Mouse (Mus musculus) liver, embryonic 13.5 days (tissue): ENCODE results near the gene Vsig1. TPM values are rescaled to one million over a fixed set of nuclear protein-coding genes. Genes with fewer than 3 reads are reported as not detected.

Experiments
- ATAC-seq: fragments of 200-750 bp; cut with Nextera tagmentation; 2 replicates; pipeline ENCODE4 v1.8.0; 2017; ENCODE audit warnings: low read depth, mild to moderate bottlenecking, moderate number of reproducible peaks, moderate library complexity
- DNase-seq: peaks from one replicate; pipeline ENCODE4 v3.0.0; 2022
- H3K27ac ChIP-seq: fragments of 300-500 bp; sonication (generic); 2 replicates; pipeline ENCODE4 v1.5.1; 2015; ENCODE audit warnings: moderate library complexity, mild to moderate bottlenecking, inconsistent platforms
- H3K27me3 ChIP-seq: fragments of 300-500 bp; sonication (generic); 2 replicates; pipeline ENCODE4 v1.6.1; 2015; ENCODE audit warnings: mild to moderate bottlenecking, inconsistent platforms
- H3K36me3 ChIP-seq: fragments of 300-500 bp; sonication (generic); 2 replicates; pipeline ENCODE4 v1.6.1; 2015; ENCODE audit warnings: mild to moderate bottlenecking, inconsistent platforms
- H3K4me1 ChIP-seq: fragments of 300-500 bp; sonication (generic); replicated peaks from 2 replicates; pipeline ENCODE4 v1.6.1; 2015; ENCODE audit warnings: inconsistent platforms
- H3K4me2 ChIP-seq: fragments of 300-500 bp; sonication (generic); 2 replicates; pipeline ENCODE4 v1.6.1; 2015; ENCODE audit warnings: inconsistent platforms, mild to moderate bottlenecking, moderate library complexity
- H3K4me3 ChIP-seq: fragments of 300-500 bp; sonication (generic); replicated peaks from 2 replicates; pipeline ENCODE4 v1.5.1; 2015; ENCODE audit warnings: mild to moderate bottlenecking, inconsistent platforms
- H3K9ac ChIP-seq: fragments of 300-500 bp; sonication (generic); 2 replicates; pipeline ENCODE4 v1.6.1; 2015; ENCODE audit warnings: mild to moderate bottlenecking, inconsistent platforms
- H3K9me3 ChIP-seq: fragments of 300-500 bp; sonication (generic); replicated peaks from 2 replicates; pipeline ENCODE4 v1.6.1; 2016; ENCODE audit warnings: inconsistent platforms
- WGBS: fragments of 180-500 bp; shearing (Covaris S2); methylation state at CpG from one replicate; pipeline ENCODE4 v1.1.7; 2015; ENCODE audit not compliant: insufficient replicate concordance; 5-methylcytosine and 5-hydroxymethylcytosine counted together
- polyA plus RNA-seq: library from polyadenylated mRNA; unstranded; fragments of >200 nt; fragmentation: Nextera tagmentation; extraction: Ambion mirVana; gene quantifications from 2 replicates; pipeline ENCODE4 v1.2.1, GENCODE M21; 2015

The Vsig1 gene
- polyA plus RNA-seq: 0.13 TPM in 1 of 2 replicates, not detected in the other

DNA sequence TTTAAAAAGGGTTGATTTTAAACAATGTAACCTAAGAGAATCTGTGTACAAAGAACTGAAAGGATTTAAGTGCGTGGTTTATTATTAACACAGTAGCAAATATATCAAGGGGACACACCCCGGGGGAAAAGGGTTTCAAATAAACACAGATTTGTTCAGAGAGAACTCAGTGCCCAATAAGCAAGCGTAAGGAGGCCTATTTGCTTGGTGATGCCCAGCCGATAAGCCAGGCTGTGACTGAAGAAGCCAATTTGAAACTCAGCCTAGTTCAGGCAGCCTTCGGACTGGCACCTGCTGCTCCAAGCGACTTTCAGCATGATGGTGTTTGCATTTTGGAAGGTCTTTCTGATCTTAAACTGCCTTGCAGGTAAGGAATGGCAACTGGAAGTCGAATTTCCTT, at the start of gene Vsig1:
TSS of gene Vsig1 (plus strand) at position 249 of the 400 bp plus-strand sequence.
- H3K36me3 ChIP-seq: no peaks in the 10 kb centered on the region
- WGBS: 53% methylated on average over 7 of the region's 7 CpGs
- H3K4me3 ChIP-seq: no peak within 1 kb of the TSS
- no peaks in the 10 kb centered on the region for H3K4me1 ChIP-seq
- H3K9me3 ChIP-seq: no peaks in the 10 kb centered on the region
- ATAC-seq (no peak), DNase-seq (no peak)
- no peak within 1 kb of the TSS for H3K27ac ChIP-seq
- H3K9ac ChIP-seq: no peak within 1 kb of the TSS
- no peak within 1 kb of the TSS for H3K4me2 ChIP-seq
- no peaks in the 10 kb centered on the region for H3K27me3 ChIP-seq

DNA sequence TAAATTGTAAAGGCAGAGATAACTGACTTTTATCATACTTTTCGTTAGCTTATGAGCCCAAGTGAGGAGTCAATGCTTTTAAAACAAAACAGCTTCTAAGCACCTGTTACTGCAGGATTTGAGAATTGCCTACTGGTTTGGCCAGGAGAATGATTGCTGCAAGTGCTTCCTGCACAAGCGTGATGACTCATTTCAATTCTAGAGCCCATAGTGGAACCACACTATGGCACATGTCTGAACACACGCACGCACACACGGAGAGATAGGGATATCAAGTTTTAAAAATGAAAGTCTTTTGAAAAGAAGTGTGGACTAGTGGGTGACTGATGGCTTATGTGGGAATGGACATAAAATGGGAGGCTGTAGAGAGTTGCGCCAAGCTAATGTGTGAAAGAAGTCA, 44.6 kb upstream of the Vsig1 start:
- Histone ChIP-seq H3K36me3 (no peaks in the 10 kb centered on the region), H3K4me2 (no peak overlapping the region), H3K27ac (no peak overlapping the region), H3K27me3 (no peaks in the 10 kb centered on the region; the same call in 1 of the 2 replicates), H3K4me1 (no peaks in the 10 kb centered on the region), H3K9me3 (no peaks in the 10 kb centered on the region), H3K4me3 (no peak overlapping the region), H3K9ac (no peak overlapping the region)
- ATAC-seq (no peak), DNase-seq (no peak)
- 72% methylated on average over 6 of the region's 6 CpGs for WGBS

DNA sequence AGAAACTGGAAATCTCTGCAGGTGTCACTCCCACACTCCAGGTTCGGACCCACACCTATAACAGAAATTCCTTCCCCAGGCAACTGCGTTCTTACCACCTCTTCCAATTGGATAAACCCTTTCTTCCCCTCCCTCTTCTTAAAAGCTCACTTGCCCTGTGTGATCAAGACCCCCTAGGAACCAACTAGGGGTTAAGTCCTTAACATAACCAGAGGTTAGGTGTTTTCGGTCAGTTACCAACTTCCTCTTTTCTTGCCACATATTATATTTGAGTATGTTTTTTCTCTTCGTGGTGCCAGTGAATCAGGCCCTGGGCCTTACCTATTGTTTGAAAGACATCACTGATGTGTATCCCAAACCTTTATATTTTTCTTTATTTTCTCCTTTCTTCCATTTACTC, 44.0 kb upstream of the Vsig1 start:
- Histone ChIP-seq H3K9me3 (no peaks in the 10 kb centered on the region), H3K4me3 (no peak overlapping the region), H3K27me3 (no peaks in the 10 kb centered on the region; the same call in 1 of the 2 replicates), H3K36me3 (no peaks in the 10 kb centered on the region), H3K27ac (no peak overlapping the region), H3K4me1 (no peaks in the 10 kb centered on the region), H3K4me2 (no peak overlapping the region), H3K9ac (no peak overlapping the region)
- 46% methylated on average over 4 of the region's 4 CpGs for WGBS
- DNase-seq: no peak
- ATAC-seq: no peak

DNA sequence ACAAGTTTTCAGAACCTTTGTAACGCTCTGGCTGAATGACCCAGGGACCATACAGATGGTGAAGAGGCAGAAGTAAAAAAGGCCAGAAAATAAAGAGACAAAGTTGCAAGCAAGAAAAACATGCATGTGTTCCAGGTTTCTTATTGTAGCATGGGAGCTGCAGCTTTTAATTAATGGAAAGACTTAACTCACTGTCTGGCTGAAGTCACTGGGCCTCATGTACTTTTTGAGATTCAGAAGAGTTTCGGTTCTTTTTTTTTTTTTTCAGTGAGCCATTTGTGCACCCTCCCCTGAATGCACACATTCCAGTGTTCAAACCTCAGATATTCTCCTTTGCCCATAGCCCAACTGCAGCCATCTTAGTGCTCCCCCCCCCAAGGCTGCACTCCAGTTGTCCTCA, 20.2 kb upstream of the Vsig1 start:
- Histone ChIP-seq H3K4me2 (no peak overlapping the region), H3K9ac (no peak overlapping the region), H3K4me1 (no peaks in the 10 kb centered on the region), H3K36me3 (no peaks in the 10 kb centered on the region), H3K9me3 (no peaks in the 10 kb centered on the region), H3K4me3 (no peak overlapping the region), H3K27me3 (no peaks in the 10 kb centered on the region; the same call in 1 of the 2 replicates), H3K27ac (no peak overlapping the region)
- WGBS: 73% methylated on average over 2 of the region's 2 CpGs
- ATAC-seq (no peak), DNase-seq (no peak)

DNA sequence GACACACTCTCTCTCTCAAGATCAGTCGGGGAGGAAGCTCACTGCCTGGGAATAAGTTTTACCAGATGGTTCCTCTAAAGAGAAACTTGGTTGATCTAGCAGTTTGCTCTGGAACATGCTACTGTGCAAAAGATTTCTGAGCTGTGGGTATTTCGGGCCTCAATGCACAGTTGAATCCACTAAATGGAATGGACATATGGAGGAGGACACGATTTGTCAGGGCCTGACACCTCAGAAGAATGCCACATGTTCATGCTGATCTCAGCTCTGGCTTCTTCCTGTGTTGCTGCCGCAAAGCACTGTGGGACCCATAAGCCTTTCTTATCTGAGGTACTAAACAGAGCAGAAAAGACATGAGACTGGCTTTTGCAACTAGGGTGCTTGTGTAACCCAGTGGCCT, 15.6 kb upstream of the Vsig1 start:
- Histone ChIP-seq H3K4me1 (no peaks in the 10 kb centered on the region), H3K27ac (no peak overlapping the region), H3K36me3 (no peaks in the 10 kb centered on the region), H3K4me2 (no peak overlapping the region), H3K27me3 (no peaks in the 10 kb centered on the region), H3K4me3 (no peak overlapping the region), H3K9ac (no peak overlapping the region), H3K9me3 (no peaks in the 10 kb centered on the region)
- DNase-seq (no peak), ATAC-seq (no peak)
- 51% methylated on average over 4 of the region's 4 CpGs for WGBS

DNA sequence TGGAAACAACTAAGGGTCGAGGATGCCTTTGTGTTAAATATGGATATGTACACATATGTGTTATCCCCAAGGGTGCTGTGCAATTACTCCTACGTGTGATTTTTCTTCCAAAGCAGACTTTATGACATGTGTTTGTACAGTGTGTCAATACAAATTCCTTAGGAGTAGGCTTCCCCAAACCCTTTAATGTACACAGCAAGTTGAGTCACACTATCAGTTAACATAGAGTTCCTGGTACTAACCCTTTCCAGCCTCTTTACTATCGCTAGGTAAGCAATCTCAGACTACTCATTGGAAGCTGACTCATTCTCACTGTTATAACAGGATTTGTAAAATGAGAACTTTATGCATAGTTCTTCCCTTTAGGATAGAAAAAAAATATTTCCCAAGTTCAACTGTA, 3.9 kb upstream of the Vsig1 start:
- H3K9ac ChIP-seq: no peak overlapping the region
- H3K27ac ChIP-seq: no peak overlapping the region
- H3K4me2 ChIP-seq: no peak overlapping the region
- 49% methylated on average over 3 of the region's 3 CpGs for WGBS
- DNase-seq: no peak
- no peak for ATAC-seq
- H3K9me3 ChIP-seq: no peaks in the 10 kb centered on the region
- no peaks in the 10 kb centered on the region for H3K36me3 ChIP-seq
- H3K4me1 ChIP-seq: no peaks in the 10 kb centered on the region
- no peak overlapping the region for H3K4me3 ChIP-seq
- no peaks in the 10 kb centered on the region for H3K27me3 ChIP-seq

DNA sequence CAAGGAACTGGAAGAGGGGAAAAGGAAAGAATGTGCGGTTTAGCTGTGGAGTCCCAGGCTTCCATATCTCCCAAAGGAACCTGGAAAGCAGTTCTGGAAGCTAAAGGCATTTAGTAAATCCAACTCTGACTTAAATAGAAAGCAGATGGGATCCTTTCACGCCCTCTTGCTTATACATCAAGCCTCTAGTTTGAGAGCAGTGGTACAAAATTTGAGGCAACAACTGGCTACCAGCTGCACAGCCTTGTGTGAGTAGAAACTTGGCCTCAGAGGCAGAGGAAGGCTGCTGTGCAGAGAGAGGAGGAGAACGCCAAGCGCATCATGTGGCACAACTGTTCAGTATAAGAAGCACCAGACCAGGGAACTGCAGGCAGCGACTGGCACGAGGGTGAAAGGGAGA, 13.9 kb downstream of the Vsig1 start:
- DNase-seq (no peak), ATAC-seq (no peak)
- Histone ChIP-seq H3K9me3 (no peaks in the 10 kb centered on the region), H3K9ac (no peak overlapping the region), H3K27me3 (0 out of 2 replicates have a peak, but pooled peaks cover 5% of the 10 kb centered on the region), H3K36me3 (no peaks in the 10 kb centered on the region), H3K27ac (no peak overlapping the region), H3K4me2 (no peak overlapping the region), H3K4me1 (no peaks in the 10 kb centered on the region), H3K4me3 (no peak overlapping the region)
- 67% methylated on average over 6 of the region's 6 CpGs for WGBS

DNA sequence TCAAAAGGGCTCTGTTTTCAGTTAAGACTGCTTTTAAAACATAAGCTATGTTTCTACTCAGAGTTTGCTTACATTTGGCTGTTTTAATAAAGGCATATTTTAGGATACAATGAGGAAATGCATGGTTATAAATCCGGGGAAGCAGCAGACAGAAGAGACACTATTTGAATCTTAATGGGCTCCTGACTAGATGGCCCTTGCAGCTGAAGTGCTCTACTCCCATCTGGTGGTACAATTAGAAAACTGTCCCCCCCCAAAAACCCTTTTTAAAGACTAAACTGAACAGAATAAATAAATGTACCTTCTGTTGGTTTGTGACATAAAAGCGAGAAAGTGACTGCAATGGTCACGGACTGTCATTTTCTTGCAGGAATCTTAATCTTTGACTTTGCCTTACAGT, 24.7 kb downstream of the Vsig1 start:
- Histone ChIP-seq H3K36me3 (no peaks in the 10 kb centered on the region), H3K4me1 (no peaks in the 10 kb centered on the region), H3K27ac (no peak overlapping the region), H3K9me3 (no peaks in the 10 kb centered on the region), H3K9ac (no peak overlapping the region), H3K27me3 (peaks cover 14% of the 10 kb centered on the region), H3K4me3 (no peak overlapping the region), H3K4me2 (no peak overlapping the region)
- DNase-seq (no peak), ATAC-seq (no peak)
- 56% methylated on average over 3 of the region's 3 CpGs for WGBS

DNA sequence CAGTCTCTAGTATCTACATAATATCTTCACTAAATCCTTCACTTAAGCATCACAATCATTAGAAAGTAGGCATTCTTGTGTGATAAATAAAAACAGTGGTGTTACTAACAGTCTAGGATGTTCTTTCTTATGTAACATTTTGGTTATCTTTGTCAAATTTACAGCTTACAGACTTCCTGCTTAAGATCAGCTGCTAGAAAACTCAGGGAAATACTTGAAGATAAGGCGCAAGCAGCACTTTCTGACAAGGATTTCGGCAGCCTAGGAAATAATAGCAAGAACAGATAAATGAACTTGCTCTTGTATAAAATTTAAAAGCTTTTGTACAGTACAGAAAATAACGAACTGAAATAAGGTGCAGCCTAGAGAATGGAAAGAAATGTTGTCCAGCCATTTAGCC, 25.9 kb downstream of the Vsig1 start:
- Histone ChIP-seq H3K4me1 (no peaks in the 10 kb centered on the region), H3K36me3 (no peaks in the 10 kb centered on the region), H3K9me3 (no peaks in the 10 kb centered on the region), H3K4me3 (no peak overlapping the region), H3K27me3 (peaks cover 20% of the 10 kb centered on the region), H3K4me2 (no peak overlapping the region), H3K9ac (no peak overlapping the region), H3K27ac (no peak overlapping the region)
- no peak for ATAC-seq
- 24% methylated on average over 3 of the region's 3 CpGs for WGBS
- no peak for DNase-seq

DNA sequence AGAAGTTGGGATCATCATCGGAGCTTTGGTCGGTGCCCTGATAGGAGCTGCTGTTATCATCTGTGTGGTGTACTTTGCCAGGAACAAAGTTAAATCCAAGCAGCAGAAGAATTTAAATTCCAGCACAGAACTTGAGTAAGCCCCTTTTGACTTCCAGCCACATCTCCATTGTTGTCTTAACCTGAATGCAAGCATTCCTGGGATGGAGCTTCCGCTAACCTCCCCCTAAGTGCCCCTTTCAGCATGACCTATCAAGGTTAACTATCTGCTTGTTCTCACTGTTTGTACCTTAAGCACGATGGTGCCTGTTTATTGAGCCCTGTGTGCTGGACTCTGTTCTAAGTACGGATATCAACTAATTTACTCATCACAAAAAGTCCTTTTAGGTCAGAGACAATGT, 28.9 kb downstream of the Vsig1 start:
- Histone ChIP-seq H3K4me3 (no peak overlapping the region), H3K27ac (no peak overlapping the region), H3K9me3 (no peaks in the 10 kb centered on the region), H3K27me3 (peaks cover 20% of the 10 kb centered on the region), H3K9ac (no peak overlapping the region), H3K4me1 (no peaks in the 10 kb centered on the region), H3K36me3 (no peaks in the 10 kb centered on the region), H3K4me2 (no peak overlapping the region)
- DNase-seq (no peak), ATAC-seq (no peak)
- WGBS: 58% methylated on average over 5 of the region's 5 CpGs

DNA sequence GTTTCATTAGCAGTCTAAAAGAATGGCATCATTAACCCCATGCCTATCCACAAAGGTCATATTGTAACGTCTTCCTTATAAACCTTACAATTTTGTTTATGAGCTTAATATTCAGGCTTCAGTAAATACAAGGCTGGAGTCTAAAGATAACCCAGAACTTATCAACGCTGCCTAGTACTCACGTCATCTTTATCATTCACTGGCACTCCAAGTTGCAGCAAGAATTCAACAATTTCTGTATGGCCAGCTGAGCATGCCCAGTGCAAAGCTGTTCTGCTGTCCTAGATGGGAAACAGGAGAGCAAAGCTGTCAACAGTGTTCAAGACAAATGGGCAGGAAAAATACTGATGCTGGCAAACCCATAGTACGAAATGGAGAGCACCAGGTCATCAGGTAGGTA, 46.2 kb downstream of the Vsig1 start:
- Histone ChIP-seq H3K9ac (peak overlapping the region; percentile 74), H3K9me3 (no peaks in the 10 kb centered on the region), H3K27ac (peak overlapping the region; percentile 90), H3K4me3 (peak overlapping the region; percentile 65), H3K4me2 (peak overlapping the region; percentile 53), H3K36me3 (peaks cover 17% of the 10 kb centered on the region), H3K4me1 (no peaks in the 10 kb centered on the region), H3K27me3 (no peaks in the 10 kb centered on the region; the same call in 1 of the 2 replicates)
- peak; percentile 57 for DNase-seq
- peak; percentile 76 for ATAC-seq
- 47% methylated on average over 4 of the region's 4 CpGs for WGBS

DNA sequence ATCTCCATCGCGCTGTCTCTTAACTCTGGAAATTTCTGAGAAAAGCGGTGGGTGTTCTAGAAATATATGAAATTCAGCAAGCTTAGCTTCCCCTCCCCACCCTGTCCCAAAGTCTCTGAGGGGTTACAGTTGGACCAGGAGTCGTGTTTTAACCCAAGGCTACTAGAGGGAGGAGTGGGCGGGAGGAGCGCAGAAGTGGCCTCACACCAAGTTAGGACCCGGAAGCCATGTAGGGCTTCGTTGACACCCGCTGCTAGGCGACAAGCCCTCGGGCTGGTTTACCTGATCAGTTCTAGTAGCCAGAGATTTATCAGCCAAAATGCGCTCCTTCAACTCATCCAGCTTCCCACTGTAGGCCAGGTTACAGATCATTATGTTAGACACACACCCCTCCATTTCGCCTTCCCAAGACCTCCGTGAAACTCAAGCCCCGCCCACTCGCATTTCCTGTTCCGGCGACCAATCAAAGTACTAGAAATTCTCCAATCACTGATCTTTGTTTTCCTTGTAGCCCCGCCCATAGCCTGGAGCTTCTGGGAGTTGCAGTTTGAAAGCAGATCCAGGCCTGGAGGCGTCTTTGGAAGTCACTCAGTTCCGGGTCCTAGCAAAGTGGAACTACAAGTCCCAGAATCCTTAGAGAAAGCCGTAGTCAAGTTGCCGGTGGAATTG, 49.0 kb downstream of the Vsig1 start, which contains the start of the genes Psmd10 and Atg4a:
TSS of gene Psmd10 (minus strand) at position 457 of the 669 bp plus-strand sequence.
TSS of gene Atg4a (plus strand) at position 636 of the 669 bp plus-strand sequence.
- peak within 1 kb of the TSS; percentile 83 for H3K27ac ChIP-seq
- peak within 1 kb of the TSS; percentile 76 for H3K9ac ChIP-seq
- peak within 1 kb of the TSS; percentile 65 for H3K4me3 ChIP-seq
- peak within 1 kb of the TSS; percentile 70 for H3K4me2 ChIP-seq
- no peaks in the 10 kb centered on the region; the same call in 1 of the 2 replicates for H3K27me3 ChIP-seq
- 12% methylated on average over 23 of the region's 23 CpGs for WGBS
- peak; percentile 89 for DNase-seq
- no peaks in the 10 kb centered on the region for H3K4me1 ChIP-seq
- peaks cover 4% of the 10 kb centered on the region; the same call in 1 of the 2 replicates for H3K36me3 ChIP-seq
- H3K9me3 ChIP-seq: no peaks in the 10 kb centered on the region
- peak; percentile 91 for ATAC-seq
